Mouse (Mus musculus): ENCODE data around the gene Rab3a.

- TF ChIP-seq POLR2A (IDR thresholded peaks at IDR 0.05; ENCODE audit: low read depth, low read length) (0 out of 2 replicates have a peak, but pooled peaks have one; percentile 27), CTCF (IDR thresholded peaks at IDR 0.05; ENCODE audit: extremely low read depth, insufficient read length, insufficient replicate concordance, low read depth, low read length) (no peak)
Observed at GRCm38 (mm10) chr8:70792700-70793099, 38.2 kb downstream of the Rab3a start.
